Mouse (Mus musculus): Measurements from ENCODE around the gene Cdpf1.

Gene Cdpf1

DNA sequence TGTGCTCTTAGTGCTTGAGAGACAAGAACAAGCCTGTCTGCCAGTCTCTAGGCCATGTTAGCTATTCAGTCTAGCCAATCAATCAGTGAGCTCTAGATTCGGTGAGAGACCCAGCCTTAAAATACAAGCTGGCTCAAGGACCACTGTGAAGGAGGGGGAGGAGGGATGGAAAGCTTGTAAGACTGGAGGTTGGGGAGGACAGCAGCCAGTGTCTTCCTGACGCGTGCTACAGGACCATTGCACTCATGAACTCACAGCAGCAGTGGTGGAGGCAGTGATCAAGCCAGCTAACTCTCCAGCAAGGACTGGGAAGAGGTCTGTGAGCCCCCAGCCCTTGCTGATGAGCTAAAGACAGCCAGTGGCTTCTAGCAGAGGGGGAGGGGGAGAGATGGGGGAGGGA, 46.5 kb downstream of the Cdpf1 start:
- DNase-seq (ENCODE audit: low read depth, low spot score): no peak

GRCm38 (mm10) chr15:85762761-85763160, 48.7 kb downstream of the Cdpf1 start:
- DNase-seq (ENCODE audit: low read depth, low spot score): no peak

GRCm38 (mm10) chr15:85757768-85758167, 53.7 kb downstream of the Cdpf1 start:
- no peak for DNase-seq (ENCODE audit: low read depth, low spot score)

Measured in A20 (cell line).